ENCODE assay signal across 8 mouse cellular contexts in the genomic region with DNA sequence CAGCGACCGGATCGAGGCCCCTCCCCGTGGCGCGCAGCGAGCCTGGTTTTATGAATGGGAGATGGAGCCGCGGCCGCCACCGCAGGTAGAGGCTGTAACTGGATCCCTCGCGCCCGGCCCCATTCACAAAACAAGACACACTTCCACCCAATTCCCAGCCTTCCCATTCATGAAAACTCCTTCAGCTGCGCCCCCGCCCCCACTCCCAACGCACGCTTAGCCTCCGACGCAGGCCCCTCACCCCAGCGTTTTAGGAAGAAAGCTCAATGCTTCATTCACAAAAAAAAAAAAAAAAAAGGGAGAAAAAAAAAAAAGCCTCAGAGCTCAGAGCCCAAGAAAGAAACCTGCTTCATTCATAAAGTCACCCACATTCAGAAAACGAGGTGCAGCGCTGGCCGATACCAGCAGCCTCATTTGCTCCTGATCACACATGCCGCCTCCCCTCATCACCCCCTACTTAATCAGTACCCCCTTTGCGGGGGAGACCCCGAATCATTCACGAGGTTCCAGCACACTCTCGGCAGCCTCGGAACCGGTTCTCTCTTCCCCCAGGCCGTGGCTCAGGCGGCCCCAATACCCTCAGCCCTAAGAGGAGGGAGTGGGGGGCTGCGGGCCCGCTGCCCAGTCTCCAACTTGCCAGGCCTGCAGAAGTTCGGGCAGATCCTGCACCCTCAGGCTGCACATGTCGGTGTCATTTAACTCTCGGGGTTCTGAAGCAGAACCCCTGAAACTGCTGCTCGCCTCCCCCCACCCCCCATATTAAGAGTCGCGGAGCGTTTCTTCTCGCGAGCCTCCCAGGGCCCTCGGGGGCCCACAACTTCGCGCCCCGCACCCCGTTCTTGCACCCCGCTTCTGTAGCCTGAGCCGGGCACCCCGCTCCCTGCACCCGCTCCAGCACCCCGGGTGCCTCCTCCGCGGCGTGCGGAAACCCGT. TPM values are rescaled to one million over a fixed set of nuclear protein-coding genes. Genes with fewer than 3 reads are reported as not detected.
A peak's percentile ranks its signal among the peaks of the same experiment; 100 is the strongest.
DNase-seq lines count a peak whose midpoint lies in the region; ATAC-seq lines count a peak whose summit lies in the region.

No protein-coding gene starts in this region.

- H3K9me3 ChIP-seq in limb, embryonic 12.5 days: no peaks in the 10 kb centered on the region
- no peaks in the 10 kb centered on the region for H3K9me3 ChIP-seq in midbrain, embryonic 15.5 days

- ATAC-seq in limb, embryonic 12.5 days (ENCODE audit: insufficient number of reproducible peaks, insufficient read depth, low FRiP score, low TSS enrichment, low read depth): peak; percentile 33
- ATAC-seq in midbrain, embryonic 15.5 days (replicated peaks): peak; percentile 45

- WGBS in limb, embryonic 12.5 days: under 1% methylated on average over 59 of the region's 59 CpGs
- WGBS in midbrain, embryonic 15.5 days: under 1% methylated on average over 59 of the region's 59 CpGs

- peak overlapping the region; percentile 75 for H3K9ac ChIP-seq in limb, embryonic 12.5 days (replicated peaks)
- H3K9ac ChIP-seq in midbrain, embryonic 15.5 days: peak overlapping the region; percentile 41

- H3K4me3 ChIP-seq in limb, embryonic 12.5 days (replicated peaks): peak overlapping the region; percentile 63
- H3K4me3 ChIP-seq in midbrain, embryonic 15.5 days: peak overlapping the region; percentile 65

- peaks cover 21% of the 10 kb centered on the region for H3K4me1 ChIP-seq in limb, embryonic 12.5 days (replicated peaks)
- peaks cover 33% of the 10 kb centered on the region for H3K4me1 ChIP-seq in midbrain, embryonic 15.5 days

- H3K27me3 ChIP-seq in limb, embryonic 12.5 days: peaks cover 4% of the 10 kb centered on the region; the same call in 1 of the 2 replicates
- H3K27me3 ChIP-seq in midbrain, embryonic 15.5 days (replicated peaks): peaks cover 62% of the 10 kb centered on the region
- H3K27me3 ChIP-seq in splenic B cell, adult 2 months (ENCODE audit: control insufficient read depth, insufficient read depth, low read length, poor library complexity, severe bottlenecking): peaks cover 1% of the 10 kb centered on the region; the same call in 1 of the 2 replicates

- H3K36me3 ChIP-seq in limb, embryonic 12.5 days: no peaks in the 10 kb centered on the region
- H3K36me3 ChIP-seq in midbrain, embryonic 15.5 days (replicated peaks): no peaks in the 10 kb centered on the region
- H3K36me3 ChIP-seq in splenic B cell, adult 2 months (ENCODE audit: control insufficient read depth, insufficient read depth, low read length, poor library complexity, severe bottlenecking): no peaks in the 10 kb centered on the region

- peak overlapping the region; percentile 68 for H3K27ac ChIP-seq in limb, embryonic 12.5 days
- H3K27ac ChIP-seq in midbrain, embryonic 15.5 days: peak overlapping the region; percentile 57

- DNase-seq in spleen, adult 18-20 months: peak; percentile 26 to 54
- DNase-seq in spleen, adult 12 weeks (ENCODE audit: low spot score): no peak
- DNase-seq in embryo, embryonic 11 days: peak; percentile 94
- peak; percentile 96 for DNase-seq in heart, adult 11 months
- peak; percentile 74 for DNase-seq in kidney, adult 18-20 months
- peak; percentile 21 for DNase-seq in splenic B cell, adult 2 months (ENCODE audit: low read depth, low spot score)

- H3K4me2 ChIP-seq in limb, embryonic 12.5 days: peak overlapping the region; percentile 94
- peak overlapping the region; percentile 95 for H3K4me2 ChIP-seq in midbrain, embryonic 15.5 days

RNA-seq across cellular contexts. Expression of gene Etv5, which starts 0.8 kb away (rescaled TPM):
- 37.6 and 44.2 TPM in 2 replicates for polyA plus RNA-seq in limb, embryonic 12.5 days (2016; fragmentation: Nextera tagmentation; extraction: Ambion mirVana)
- 14.5 and 17.6 TPM in 2 replicates for polyA plus RNA-seq in midbrain, embryonic 15.5 days (2015; fragmentation: Nextera tagmentation; extraction: Ambion mirVana)
